Mouse (Mus musculus) intestine, embryonic 14.5 days (tissue): ENCODE data around the gene Wdr48. TPM values are rescaled to one million over a fixed set of nuclear protein-coding genes. Genes with fewer than 3 reads are reported as not detected.

Experiments
- ATAC-seq: fragments of 200-750 bp; cut with Nextera tagmentation; replicated peaks from 2 replicates; pipeline ENCODE4 v1.8.0; 2017; ENCODE audit warnings: low read depth, moderate number of reproducible peaks, moderate TSS enrichment, moderate library complexity; ENCODE audit not compliant: low FRiP score, low TSS enrichment
- DNase-seq: peaks from one replicate; pipeline ENCODE4 v3.0.0-alpha.2; 2018; ENCODE audit warnings: low spot score
- H3K27ac ChIP-seq: fragments of 300-500 bp; sonication (generic); 2 replicates; pipeline ENCODE4 v1.5.1; 2014; ENCODE audit warnings: low read depth, mild to moderate bottlenecking, control low read depth
- H3K27me3 ChIP-seq: fragments of 300-500 bp; sonication (generic); replicated peaks from 2 replicates; pipeline ENCODE4 v1.6.1; 2014; ENCODE audit warnings: low read length, control low read depth; ENCODE audit not compliant: control insufficient read depth, insufficient read depth
- H3K36me3 ChIP-seq: fragments of 300-500 bp; sonication (generic); 2 replicates; pipeline ENCODE4 v1.6.1; 2014; ENCODE audit warnings: low read length, control low read depth; ENCODE audit not compliant: control insufficient read depth, insufficient read depth
- H3K4me1 ChIP-seq: fragments of 300-500 bp; sonication (generic); replicated peaks from 2 replicates; pipeline ENCODE4 v1.6.1; 2014; ENCODE audit warnings: low read length, control low read depth, mixed read lengths; ENCODE audit not compliant: control insufficient read depth, insufficient read depth
- H3K4me2 ChIP-seq: fragments of 300-500 bp; sonication (generic); 2 replicates; pipeline ENCODE4 v1.6.1; 2014; ENCODE audit warnings: low read length
- H3K4me3 ChIP-seq: fragments of 300-500 bp; sonication (generic); 2 replicates; pipeline ENCODE4 v1.5.1; 2014; ENCODE audit warnings: low read depth, low read length, control low read depth, mixed read lengths
- H3K9ac ChIP-seq: fragments of 300-500 bp; sonication (generic); 2 replicates; pipeline ENCODE4 v1.6.1; 2014; ENCODE audit warnings: mild to moderate bottlenecking, low read length
- H3K9me3 ChIP-seq: fragments of 300-500 bp; sonication (generic); 2 replicates; pipeline ENCODE4 v1.6.1; 2016; ENCODE audit warnings: low read length, control low read depth; ENCODE audit not compliant: control insufficient read depth
- WGBS: fragments of 180-500 bp; shearing (Covaris S2); extraction: QIAGEN DNeasy Blood & Tissue Kit; methylation state at CpG from one replicate; pipeline ENCODE4 v1.1.7; 2014; 5-methylcytosine and 5-hydroxymethylcytosine counted together
- polyA plus RNA-seq: library from polyadenylated mRNA; unstranded; fragments of >200 nt; fragmentation: Nextera tagmentation; extraction: Ambion mirVana; gene quantifications from 2 replicates; pipeline ENCODE4 v1.2.1, GENCODE M21; 2014

The Wdr48 gene
- polyA plus RNA-seq, 1 experiment from 2014 or later: 49.0 TPM

DNA sequence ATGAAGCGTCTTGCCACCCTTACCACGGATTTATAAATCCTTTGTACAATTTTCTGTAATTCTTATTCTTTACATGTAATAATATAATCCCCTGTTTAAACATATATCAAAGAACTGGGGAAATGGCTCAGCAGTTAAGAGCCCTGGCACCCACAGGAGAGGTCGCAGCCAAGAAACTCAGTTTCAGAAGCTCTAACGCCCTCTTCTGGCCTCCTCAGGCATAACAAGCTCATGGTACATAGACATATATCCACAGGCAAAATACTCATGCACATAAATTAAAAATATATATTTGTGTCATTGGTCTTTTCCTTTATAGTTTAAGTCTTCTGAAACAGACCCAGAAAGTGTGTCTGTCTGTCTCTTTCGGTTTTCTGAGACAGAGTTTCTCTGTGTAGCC, 79.9 kb downstream of the Wdr48 start:
- no peak for ATAC-seq
- Histone ChIP-seq H3K36me3 (peaks cover 30% of the 10 kb centered on the region), H3K27ac (no peak overlapping the region), H3K4me2 (no peak overlapping the region), H3K9ac (no peak overlapping the region), H3K4me3 (no peak overlapping the region), H3K27me3 (no peaks in the 10 kb centered on the region), H3K4me1 (peaks cover 37% of the 10 kb centered on the region), H3K9me3 (no peaks in the 10 kb centered on the region)
- no peak for DNase-seq
- 85% methylated on average over 5 of the region's 5 CpGs for WGBS

DNA sequence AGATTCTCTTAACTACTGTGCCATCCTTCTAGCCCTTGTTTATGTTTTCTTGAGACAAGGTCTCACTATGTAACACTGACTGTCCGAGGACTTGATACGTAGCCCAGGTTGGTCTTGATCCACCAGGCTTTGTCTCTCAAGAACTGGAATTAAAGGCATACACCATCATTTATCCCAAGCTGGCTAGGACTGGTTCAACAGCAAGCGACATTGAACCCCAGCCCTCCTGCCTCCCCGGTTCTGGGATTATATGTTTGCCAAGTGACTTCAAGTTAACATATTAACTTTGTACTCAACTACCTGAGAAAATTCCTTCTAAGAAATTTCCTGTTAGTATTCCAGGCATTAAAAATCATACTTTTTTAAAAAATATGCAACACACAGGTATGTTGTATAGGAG, 80.6 kb downstream of the Wdr48 start:
- 91% methylated on average over 4 of the region's 4 CpGs for WGBS
- H3K9me3 ChIP-seq: no peaks in the 10 kb centered on the region
- H3K27me3 ChIP-seq: no peaks in the 10 kb centered on the region
- H3K4me1 ChIP-seq: peaks cover 44% of the 10 kb centered on the region
- no peak overlapping the region for H3K9ac ChIP-seq
- no peak overlapping the region for H3K27ac ChIP-seq
- DNase-seq: no peak
- no peak overlapping the region for H3K4me2 ChIP-seq
- H3K4me3 ChIP-seq: no peak overlapping the region
- peaks cover 30% of the 10 kb centered on the region for H3K36me3 ChIP-seq
- no peak for ATAC-seq

Other genes with a start within 250 kb of the Wdr48 start
- not detected in 2 replicates for gene Scn10a, start 175.6 kb upstream of the Wdr48 start, polyA plus RNA-seq
- gene Scn11a, start 69.4 kb upstream of the Wdr48 start, polyA plus RNA-seq: 0.04 and 0.05 TPM in 2 replicates
- gene Gorasp1, start 42.7 kb downstream of the Wdr48 start, polyA plus RNA-seq: 24.2 and 32.1 TPM in 2 replicates
- gene Ttc21a, start 42.7 kb downstream of the Wdr48 start, polyA plus RNA-seq: 0.07 and 0.09 TPM in 2 replicates
- 1.4 and 1.8 TPM in 2 replicates for gene Csrnp1, start 89.8 kb downstream of the Wdr48 start, polyA plus RNA-seq
- 0.03 TPM in 1 of 2 replicates, not detected in the other for gene Xirp1, start 128.7 kb downstream of the Wdr48 start, polyA plus RNA-seq
- 7.6 and 10.2 TPM in 2 replicates for gene Cx3cr1, start 175.0 kb downstream of the Wdr48 start, polyA plus RNA-seq
- 0.26 and 0.41 TPM in 2 replicates for gene Ccr8, start 197.2 kb downstream of the Wdr48 start, polyA plus RNA-seq
- 25.8 and 28.1 TPM in 2 replicates for gene Slc25a38, start 215.5 kb downstream of the Wdr48 start, polyA plus RNA-seq
- gene Rpsa, start 232.8 kb downstream of the Wdr48 start, polyA plus RNA-seq: 2,190 and 2,220 TPM in 2 replicates